Mouse (Mus musculus): ENCODE data around the gene Zranb2.

Zranb2 gene

DNA sequence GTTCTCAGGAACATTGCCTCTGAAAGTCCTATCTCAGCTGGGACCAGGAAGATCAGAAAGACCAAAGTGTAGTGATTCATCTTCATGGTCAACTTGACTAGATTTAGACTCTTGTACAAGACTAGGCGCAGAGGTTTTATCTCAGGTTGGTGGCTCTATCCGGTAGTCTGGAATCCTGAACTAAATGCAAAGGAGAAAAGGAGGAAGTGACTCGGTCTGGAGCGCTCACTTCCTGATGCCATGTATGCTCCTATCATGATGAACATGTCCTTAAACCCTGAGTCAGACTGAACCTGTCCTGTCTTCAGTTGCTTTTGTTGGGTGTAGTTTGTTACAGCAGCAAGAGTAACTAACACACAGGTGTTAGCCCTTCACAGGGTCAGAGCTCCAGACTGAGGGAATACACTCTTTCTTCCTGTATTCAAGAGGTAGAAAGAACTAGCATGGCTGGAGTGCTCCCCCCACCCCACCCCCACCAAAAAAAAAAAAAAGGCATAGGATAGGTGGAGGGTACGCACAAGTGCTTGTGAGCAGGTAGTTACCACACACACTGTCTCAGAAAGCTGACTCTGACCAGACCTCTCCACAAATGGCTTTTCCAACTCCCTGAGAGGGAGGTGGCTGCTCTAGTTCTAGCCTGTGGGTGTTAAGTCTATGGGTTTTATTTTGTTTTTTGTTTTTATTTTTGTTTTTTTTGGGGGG lies 44.7 kb downstream of the Zranb2 start:
- DNase-seq (ENCODE audit: low read depth, low spot score): no peak

DNA sequence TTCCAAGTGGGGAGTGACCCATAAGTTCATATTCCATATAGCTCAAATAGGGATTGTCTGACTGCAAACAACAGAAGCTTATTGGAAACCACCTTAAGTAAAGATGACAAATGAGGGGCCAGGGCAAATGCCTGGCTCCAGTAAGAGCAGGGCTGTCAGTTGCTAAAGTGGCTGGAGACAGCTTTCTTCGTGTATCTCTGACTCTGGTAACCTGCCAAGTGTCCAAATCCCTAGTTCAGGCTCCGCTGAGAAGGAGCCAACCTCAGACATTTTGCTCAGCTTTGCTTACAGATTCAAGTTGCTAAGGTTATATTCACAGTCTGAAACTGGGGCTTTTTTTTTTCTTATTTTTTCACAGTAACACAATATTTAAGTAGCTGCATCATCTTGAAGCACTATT lies 45.4 kb downstream of the Zranb2 start:
- no peak for DNase-seq (ENCODE audit: low read depth, low spot score)

DNA sequence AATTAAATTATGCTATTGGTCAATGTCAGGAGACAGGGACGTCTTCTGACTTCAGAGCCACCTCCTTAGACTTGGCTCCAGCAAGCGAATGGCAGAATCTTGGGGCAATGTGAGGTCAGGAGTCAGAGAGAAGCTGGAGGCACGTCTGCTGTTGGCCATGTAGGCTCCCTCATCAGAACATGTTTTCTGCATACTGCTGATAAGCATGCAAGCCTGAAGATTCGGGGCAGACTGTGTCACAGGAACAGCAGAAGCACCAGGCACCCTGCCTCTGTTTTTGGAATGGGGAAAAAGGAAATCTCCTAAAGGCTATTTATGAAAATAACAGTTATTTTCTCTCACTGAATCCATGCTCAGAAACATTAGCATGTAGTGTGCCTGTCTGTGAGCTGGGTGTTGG lies 46.3 kb downstream of the Zranb2 start:
- DNase-seq (ENCODE audit: low read depth, low spot score): no peak

DNA sequence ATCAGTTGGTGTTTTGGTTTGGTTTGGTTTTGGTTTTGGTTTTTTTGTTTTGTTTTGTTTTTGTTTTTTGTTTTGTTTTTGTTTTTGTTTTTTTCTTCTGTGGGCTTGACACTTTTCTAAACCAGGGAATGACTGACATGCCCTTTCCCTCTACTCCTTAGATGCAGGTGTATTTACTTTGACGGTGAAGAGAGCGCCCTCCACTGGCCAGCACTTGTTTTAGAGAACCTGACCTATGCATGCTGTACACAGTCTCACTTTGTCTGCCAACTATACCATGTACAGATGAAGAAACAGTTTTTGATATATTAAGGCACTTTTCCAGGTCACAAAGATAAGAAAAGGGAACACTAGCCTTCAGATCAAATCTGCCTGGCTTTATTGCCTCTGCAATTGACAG lies 47.8 kb downstream of the Zranb2 start:
- DNase-seq (ENCODE audit: low read depth, low spot score): no peak

DNA sequence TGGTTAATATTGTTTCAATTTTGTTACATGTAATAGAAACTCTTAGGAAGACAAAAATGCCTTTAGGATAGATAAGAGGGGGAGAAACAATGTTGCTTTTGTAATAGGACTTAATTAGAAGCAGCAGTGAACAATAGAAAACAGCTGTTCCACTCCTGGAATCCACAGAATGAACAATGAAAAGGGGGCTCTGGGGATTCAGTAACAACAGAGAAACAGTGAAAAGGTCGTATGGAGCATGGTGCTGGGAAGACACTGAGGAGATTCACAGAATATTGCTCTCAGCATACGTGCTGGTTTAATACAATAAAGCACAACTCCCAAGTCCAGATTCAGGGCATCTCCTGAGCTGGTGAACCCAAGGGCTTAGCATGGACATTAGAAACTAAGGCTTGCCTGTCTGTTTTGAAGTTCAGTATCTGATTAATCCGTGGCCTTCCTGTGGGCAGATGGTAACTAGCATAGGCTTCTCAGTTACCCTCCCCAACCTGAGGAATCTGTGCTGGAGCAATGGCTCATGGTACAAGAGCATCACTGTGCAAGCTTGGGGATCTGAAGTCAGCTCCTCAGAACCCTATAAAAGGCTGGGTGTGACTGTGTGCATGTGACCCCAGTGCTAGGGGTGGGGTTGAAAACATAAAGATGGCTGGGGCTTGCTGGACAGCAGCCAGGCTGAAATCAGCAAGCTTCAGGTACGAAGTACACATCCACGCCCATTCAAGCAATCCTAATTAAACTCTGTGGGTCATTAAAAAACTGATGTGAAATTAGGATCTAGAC lies 48.9 kb downstream of the Zranb2 start:
- DNase-seq (ENCODE audit: low read depth, low spot score): no peak

DNA sequence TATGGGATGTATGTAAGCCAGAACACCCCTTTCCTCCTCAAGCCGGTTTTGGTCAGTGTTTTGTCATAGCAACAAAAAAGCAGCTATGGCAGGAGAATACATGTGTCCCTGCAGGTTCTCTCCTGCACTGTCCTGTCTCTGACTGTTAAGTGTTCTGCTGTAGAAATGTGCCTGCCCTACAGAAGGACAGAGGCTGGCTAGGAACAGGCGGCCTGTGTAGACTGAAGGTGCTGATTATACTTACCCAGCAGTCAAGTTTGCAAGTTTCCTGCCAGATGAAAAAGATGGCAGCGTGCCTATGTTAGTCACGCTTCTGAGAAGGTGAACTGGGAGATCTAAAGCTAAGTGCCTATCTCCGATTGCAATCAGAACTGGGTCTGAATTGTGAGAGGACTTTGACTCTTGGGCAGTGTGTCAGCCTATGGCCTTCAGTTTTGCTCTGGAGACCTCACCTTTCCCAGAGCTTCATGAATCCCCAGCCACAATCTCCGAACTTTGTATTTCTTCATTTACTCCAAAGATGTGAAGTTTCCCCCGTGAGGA lies 63.9 kb downstream of the Zranb2 start:
- no peak for DNase-seq (ENCODE audit: low read depth, low spot score)
